Mouse (Mus musculus) lung, adult 2 months (tissue): ENCODE data around the gene Rapgefl1. TPM values are rescaled to one million over a fixed set of nuclear protein-coding genes. Genes with fewer than 3 reads are reported as not detected.

Experiments used
- DNase-seq: peaks from one replicate; pipeline ENCODE4 v3.0.0; 2022
- H3K4me1 ChIP-seq: fragments of 200-500 bp; 2 replicates; pipeline ENCODE4 v1.6.1; 2011; ENCODE audit warnings: low read length; ENCODE audit not compliant: control insufficient read depth, insufficient read depth
- H3K4me3 ChIP-seq: fragments of 200-500 bp; replicated peaks from 2 replicates; pipeline ENCODE3; 2011; ENCODE audit warnings: low read depth, mild to moderate bottlenecking, control low read depth, low read length; ENCODE audit errors: extremely low read depth
- CTCF ChIP-seq: fragments of 200-500 bp; IDR thresholded peaks from 2 replicates; pipeline ENCODE4 v1.5.1; 2011; ENCODE audit warnings: mild to moderate bottlenecking, low read length, control low read depth; ENCODE audit not compliant: insufficient read depth
- POLR2A ChIP-seq: fragments of 200-500 bp; IDR thresholded peaks from 2 replicates; pipeline ENCODE4 v1.6.1; 2011; ENCODE audit warnings: low read depth, mild to moderate bottlenecking, control low read depth, low read length, borderline replicate concordance; ENCODE audit errors: extremely low read depth
- WGBS: fragments of 180-500 bp; shearing (Covaris S2); methylation state at CpG from one replicate; pipeline ENCODE4 v1.1.7; 2018; 5-methylcytosine and 5-hydroxymethylcytosine counted together
- polyA plus RNA-seq: library from polyadenylated mRNA; depleted of rRNA; stranded (reverse); fragments of >200 nt; gene quantifications from 2 replicates; pipeline ENCODE4 v1.2.3, GENCODE M21; 2012

Gene Rapgefl1
- polyA plus RNA-seq, 1 experiment: 18.4 TPM

DNA sequence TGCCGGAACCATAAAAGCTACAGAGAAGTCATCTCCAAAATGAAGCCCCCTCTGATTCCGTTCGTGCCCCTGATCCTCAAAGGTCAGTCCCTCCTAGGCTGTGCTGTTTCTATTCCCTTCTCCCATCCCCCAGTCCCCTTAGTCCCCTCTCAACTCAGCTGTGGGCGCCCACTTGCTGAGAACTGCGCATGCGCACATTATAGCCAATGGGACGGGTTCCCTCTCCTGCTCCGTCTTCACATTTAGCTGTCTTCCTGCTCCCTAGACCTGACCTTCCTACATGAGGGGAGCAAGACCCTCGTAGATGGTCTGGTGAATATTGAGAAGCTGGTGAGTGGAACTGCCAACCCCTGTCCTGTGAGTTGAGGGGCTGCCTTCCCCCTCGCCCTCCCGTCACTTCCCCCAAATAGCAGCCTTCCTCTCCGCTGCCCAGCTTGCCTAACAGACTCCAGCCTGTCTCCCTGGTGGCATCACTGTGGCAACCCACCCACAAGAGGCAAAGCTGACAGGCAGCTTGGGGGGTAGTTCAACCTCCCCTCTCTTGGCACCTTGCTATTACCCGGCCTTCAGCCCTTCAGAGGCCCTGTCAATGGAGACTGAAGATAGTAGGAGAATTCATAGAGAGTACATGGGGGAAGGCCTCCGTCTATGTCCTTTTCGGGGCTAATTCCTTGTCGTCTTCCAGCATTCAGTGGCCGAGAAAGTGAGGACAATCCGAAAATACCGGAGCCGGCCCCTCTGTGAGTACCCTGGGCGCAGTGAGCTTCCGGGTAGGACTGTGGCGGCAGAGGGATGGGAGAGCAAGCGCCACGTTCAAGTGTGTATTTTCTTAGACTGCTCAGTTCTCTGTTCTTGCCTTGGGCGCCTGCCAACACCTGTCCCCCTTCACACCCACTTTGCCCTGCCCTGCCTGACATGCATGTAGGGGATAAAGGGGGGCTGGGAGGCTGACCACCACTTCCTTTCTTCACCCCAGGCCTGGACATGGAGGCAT, 13.8 kb downstream of the Rapgefl1 start:
- 66% methylated on average over 26 of the region's 26 CpGs for WGBS
- TF ChIP-seq POLR2A (no peak), CTCF (no peak)
- no peak for DNase-seq
- Histone ChIP-seq H3K4me3 (no peak overlapping the region), H3K4me1 (peaks cover 3% of the 10 kb centered on the region; the same call in 1 of the 2 replicates)

- Histone ChIP-seq H3K4me1 (peaks cover 2% of the 10 kb centered on the region; the same call in 1 of the 2 replicates), H3K4me3 (no peak overlapping the region)
- DNase-seq: no peak
- 84% methylated on average over 8 of the region's 8 CpGs for WGBS
- TF ChIP-seq CTCF (no peak), POLR2A (no peak)
Measured at GRCm38 (mm10) chr11:98854116-98854515, 17.5 kb downstream of the Rapgefl1 start.

- DNase-seq: no peak
- Histone ChIP-seq H3K4me3 (no peak overlapping the region), H3K4me1 (no peaks in the 10 kb centered on the region)
- TF ChIP-seq CTCF: no peak
- no peak for TF ChIP-seq POLR2A
- 75% methylated on average over 2 of the region's 2 CpGs for WGBS
Measured at GRCm38 (mm10) chr11:98854659-98855058, 18.1 kb downstream of the Rapgefl1 start.

GRCm38 (mm10) chr11:98858759-98859731, 22.5 kb downstream of the Rapgefl1 start:
- H3K4me1 ChIP-seq: no peaks in the 10 kb centered on the region
- 30% methylated on average over 14 of the region's 14 CpGs for WGBS
- no peak overlapping the region for H3K4me3 ChIP-seq
- TF ChIP-seq POLR2A (no peak), CTCF (peak; percentile 49)
- peak; percentile 89 for DNase-seq

- no peaks in the 10 kb centered on the region; the same call in 1 of the 2 replicates for H3K4me1 ChIP-seq
- WGBS: 6% methylated on average over 41 of the region's 41 CpGs
Measured at GRCm38 (mm10) chr11:98863028-98863750, 26.6 kb downstream of the Rapgefl1 start, which contains the start of gene Wipf2. Wipf2 (plus strand) TSS chr11:98863638.

DNA sequence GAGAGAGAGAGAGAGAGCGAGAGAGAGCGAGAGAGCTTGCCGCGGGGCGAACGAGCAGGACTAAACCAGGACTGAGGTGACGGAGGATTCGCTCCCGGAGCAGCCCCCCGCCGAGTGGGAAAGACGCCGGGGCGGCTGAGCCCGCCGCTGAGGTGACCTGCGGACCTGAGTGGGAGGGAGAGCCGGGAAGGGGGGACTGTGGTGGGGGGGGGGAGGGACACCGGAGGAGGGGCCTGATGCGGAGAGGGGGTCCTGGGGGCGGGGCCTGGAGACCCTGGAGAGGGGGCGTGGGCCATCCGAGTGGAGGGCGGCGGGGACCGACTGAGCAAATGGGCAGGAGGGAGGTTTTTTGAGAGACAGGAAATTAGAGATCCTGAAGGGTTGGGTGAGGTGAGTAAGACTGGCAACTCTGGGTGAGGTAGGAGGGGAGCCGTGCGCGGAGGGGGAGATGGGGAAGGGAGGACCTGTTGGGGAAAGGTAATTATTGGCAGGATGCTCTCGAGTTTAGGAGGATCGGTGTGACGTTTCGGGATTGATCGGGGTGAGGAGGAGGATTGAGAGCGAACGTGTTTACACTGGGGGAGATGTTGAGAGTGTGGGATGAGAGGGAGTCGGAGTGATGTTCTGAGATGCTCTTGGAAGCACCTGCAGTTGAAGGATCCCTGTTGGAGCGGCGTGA, 27.3 kb downstream of the Rapgefl1 start:
- no peak for TF ChIP-seq CTCF
- no peak for TF ChIP-seq POLR2A
- DNase-seq: no peak
- no peaks in the 10 kb centered on the region; the same call in 1 of the 2 replicates for H3K4me1 ChIP-seq
- WGBS: 1% methylated on average over 38 of the region's 39 CpGs
- peak overlapping the region; percentile 91 for H3K4me3 ChIP-seq

More at GRCm38 (mm10) chr11:98863028-98863750, 26.6 kb downstream of the Rapgefl1 start, which contains the start of gene Wipf2:
- DNase-seq: peak; percentile 93
- H3K4me3 ChIP-seq: peak within 1 kb of the TSS; percentile 91
- TF ChIP-seq CTCF (peak; percentile 33), POLR2A (peak; percentile 52; the same call in 1 of the 2 replicates)

- no peak for TF ChIP-seq CTCF
- no peak for TF ChIP-seq POLR2A
- DNase-seq: no peak
- peaks cover 6% of the 10 kb centered on the region for H3K4me1 ChIP-seq
- H3K4me3 ChIP-seq: no peak overlapping the region
- 78% methylated on average over 12 of the region's 12 CpGs for WGBS
Measured at GRCm38 (mm10) chr11:98867293-98867692, 30.7 kb downstream of the Rapgefl1 start.

DNA sequence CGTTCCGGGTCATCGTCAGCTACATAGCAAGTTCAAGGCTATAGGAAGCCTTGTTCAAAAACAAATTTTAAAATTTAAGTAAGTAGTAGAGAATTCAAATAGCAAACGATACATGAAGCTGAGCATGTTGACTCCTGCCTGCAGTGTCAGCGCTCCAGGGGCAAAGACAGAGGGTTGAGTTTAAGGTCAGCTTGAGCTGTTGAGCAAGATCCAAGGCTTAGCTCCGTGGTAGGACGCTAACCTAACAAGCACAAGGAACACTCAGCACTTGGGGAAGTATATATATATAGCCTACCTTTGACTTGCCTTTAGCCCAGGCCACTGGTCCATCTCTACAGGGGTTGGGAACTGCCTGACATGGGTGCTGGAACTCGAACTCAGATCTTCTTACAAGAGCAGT, 33.3 kb downstream of the Rapgefl1 start:
- TF ChIP-seq POLR2A (no peak), CTCF (no peak)
- no peak overlapping the region for H3K4me3 ChIP-seq
- DNase-seq: no peak
- 76% methylated on average over 8 of the region's 8 CpGs for WGBS
- peaks cover 8% of the 10 kb centered on the region for H3K4me1 ChIP-seq

GRCm38 (mm10) chr11:98870791-98871190, 34.2 kb downstream of the Rapgefl1 start:
- TF ChIP-seq CTCF (no peak), POLR2A (no peak)
- H3K4me3 ChIP-seq: no peak overlapping the region
- H3K4me1 ChIP-seq: peaks cover 8% of the 10 kb centered on the region
- no peak for DNase-seq
- 71% methylated on average over 5 of the region's 5 CpGs for WGBS
